Mouse (Mus musculus) spleen, postnatal 4 days (tissue): ENCODE results near the gene Hfm1.

Experiments used
- DNase-seq, 2 experiments: peaks; one replicate each; pipeline ENCODE4 v3.0.0; 2022; ENCODE audit warnings: low spot score in 2 of 2

The Hfm1 gene

GRCm38 (mm10) chr5:106925488-106926368 lies at the start of gene Hfm1:
Gene Hfm1, minus strand, starts transcription at chr5:106926321.
- DNase-seq = peak; percentile 49 to 79

- DNase-seq = no peak
Measured at GRCm38 (mm10) chr5:106973883-106974282, 47.8 kb upstream of the Hfm1 start.

GRCm38 (mm10) chr5:106967578-106967977 lies 41.5 kb upstream of the Hfm1 start:
- DNase-seq = no peak

- no peak for DNase-seq
Measured at GRCm38 (mm10) chr5:106966443-106966842, 40.3 kb upstream of the Hfm1 start.

GRCm38 (mm10) chr5:106964513-106965014 lies 38.4 kb upstream of the Hfm1 start:
- no peak for DNase-seq

- DNase-seq = peak; percentile 94 to 98
Measured at GRCm38 (mm10) chr5:106963584-106964512, 37.7 kb upstream of the Hfm1 start, which contains the start of gene Cdc7. Gene Cdc7, plus strand, starts transcription at chr5:106964322.

GRCm38 (mm10) chr5:106960451-106960850 lies 34.3 kb upstream of the Hfm1 start:
- no peak for DNase-seq

- peak in 1 of 2 experiments; percentile 26 for DNase-seq
Measured at GRCm38 (mm10) chr5:106959031-106959430, 32.9 kb upstream of the Hfm1 start.

- no peak for DNase-seq
Measured at GRCm38 (mm10) chr5:106956467-106956866, 30.3 kb upstream of the Hfm1 start.

- no peak for DNase-seq
Measured at GRCm38 (mm10) chr5:106948683-106949082, 22.6 kb upstream of the Hfm1 start.

- DNase-seq = no peak
Measured at GRCm38 (mm10) chr5:106946342-106946741, 20.2 kb upstream of the Hfm1 start.

GRCm38 (mm10) chr5:106927996-106928395 lies 1.9 kb upstream of the Hfm1 start:
- DNase-seq = no peak

GRCm38 (mm10) chr5:106926369-106926686 lies 207 bp upstream of the Hfm1 start:
- no peak for DNase-seq

- DNase-seq = no peak
Measured at GRCm38 (mm10) chr5:106919315-106919714, 6.8 kb downstream of the Hfm1 start.

GRCm38 (mm10) chr5:106896879-106897278 lies 29.2 kb downstream of the Hfm1 start:
- DNase-seq = no peak

- DNase-seq = peak; percentile 22 to 64
Measured at GRCm38 (mm10) chr5:106891773-106892172, 34.3 kb downstream of the Hfm1 start.

- DNase-seq = no peak
Measured at GRCm38 (mm10) chr5:106887303-106888071, 38.6 kb downstream of the Hfm1 start.

GRCm38 (mm10) chr5:106885517-106885916 lies 40.6 kb downstream of the Hfm1 start:
- DNase-seq = no peak

- DNase-seq = no peak
Measured at GRCm38 (mm10) chr5:106876438-106876837, 49.7 kb downstream of the Hfm1 start.

GRCm38 (mm10) chr5:106860415-106860814 lies 65.7 kb downstream of the Hfm1 start:
- DNase-seq = peak; percentile 45 to 78

- no peak for DNase-seq
Measured at GRCm38 (mm10) chr5:106853284-106853683, 72.8 kb downstream of the Hfm1 start.
